Comparison of ENCODE assay signal across 7 mouse cellular contexts in genomic region chr6:82996740-82997315, GRCm38 (mm10). TPM values are rescaled to one million over a fixed set of nuclear protein-coding genes. Genes with fewer than 3 reads are reported as not detected.
DNase-seq lines count a peak whose midpoint lies in the region; ATAC-seq lines count a peak whose summit lies in the region.

No protein-coding gene starts in this region.

- peak overlapping the region; percentile 13 for H3K4me3 ChIP-seq in intestine, embryonic 16.5 days (ENCODE audit: low read length)
- no peak overlapping the region for H3K4me3 ChIP-seq in midbrain, embryonic 11.5 days (ENCODE audit: low read depth, low read length)

- H3K4me2 ChIP-seq in intestine, embryonic 16.5 days (ENCODE audit: low read depth, low read length), result peak overlapping the region; percentile 32
- peak overlapping the region; percentile 17; the same call in 1 of the 2 replicates for H3K4me2 ChIP-seq in midbrain, embryonic 11.5 days

- peak; percentile 97 for ATAC-seq in intestine, embryonic 16.5 days
- ATAC-seq in midbrain, embryonic 11.5 days (ENCODE audit: low FRiP score), result peak; percentile 94

- peak overlapping the region; percentile 47; the same call in 1 of the 2 replicates for H3K27ac ChIP-seq in intestine, embryonic 16.5 days (ENCODE audit: low read length)
- no peak overlapping the region for H3K27ac ChIP-seq in midbrain, embryonic 11.5 days (ENCODE audit: low read depth, low read length)

- 12% methylated on average over 11 of the region's 11 CpGs for WGBS in intestine, embryonic 16.5 days
- 17% methylated on average over 11 of the region's 11 CpGs for WGBS in midbrain, embryonic 11.5 days

- intact Hi-C loops in left cerebral cortex, postnatal 36 days (cut with DNase I), result loop anchor here (1.0 to 10.0 kb wide), 4 partner anchors 57 to 168 kb away; partner anchors contain the start of genes Aup1, Ccdc142, Dctn1 and Gm42688

- H3K36me3 ChIP-seq in intestine, embryonic 16.5 days (ENCODE audit: control insufficient read depth, insufficient read depth, low read length), result no peaks in the 10 kb centered on the region
- no peaks in the 10 kb centered on the region for H3K36me3 ChIP-seq in midbrain, embryonic 11.5 days (ENCODE audit: control insufficient read depth, insufficient read depth, low read length)

- no peaks in the 10 kb centered on the region for H3K9me3 ChIP-seq in intestine, embryonic 16.5 days (ENCODE audit: control insufficient read depth, low read length)
- H3K9me3 ChIP-seq in midbrain, embryonic 11.5 days (ENCODE audit: control insufficient read depth, low read length), result no peaks in the 10 kb centered on the region

- H3K27me3 ChIP-seq in intestine, embryonic 16.5 days (replicated peaks; ENCODE audit: control insufficient read depth, insufficient read depth, low read length), result no peaks in the 10 kb centered on the region
- no peaks in the 10 kb centered on the region for H3K27me3 ChIP-seq in midbrain, embryonic 11.5 days (ENCODE audit: control insufficient read depth, insufficient read depth, low read length)

- H3K9ac ChIP-seq in intestine, embryonic 16.5 days (ENCODE audit: low read depth, low read length), result peak overlapping the region; percentile 50; the same call in 1 of the 2 replicates
- H3K9ac ChIP-seq in midbrain, embryonic 11.5 days (ENCODE audit: low read length), result no peak overlapping the region

- H3K4me1 ChIP-seq in intestine, embryonic 16.5 days (ENCODE audit: control insufficient read depth, insufficient read depth, low read length), result peaks cover 10% of the 10 kb centered on the region
- 0 out of 2 replicates have a peak, but pooled peaks cover 6% of the 10 kb centered on the region for H3K4me1 ChIP-seq in midbrain, embryonic 11.5 days (ENCODE audit: control insufficient read depth, insufficient read depth, low read length)

- peak; percentile 92 for DNase-seq in adrenal gland, adult 8-10 months
- peak; percentile 92 for DNase-seq in embryo, embryonic 9.5 days (ENCODE audit: extremely low spot score)
- peak; percentile 71 to 86 for DNase-seq in gastrocnemius, postnatal 4 days (ENCODE audit: low spot score in 2 of 2)
- peak; percentile 88 to 91 for DNase-seq in left cerebral cortex, postnatal 36 days (ENCODE audit: low spot score in 2 of 2)
- DNase-seq in midbrain, embryonic 11.5 days (ENCODE audit: low spot score, missing footprints), result peak; percentile 98
- peak; percentile 96 for DNase-seq in skeletal muscle tissue, adult 2 months (ENCODE audit: low read depth, low spot score)

RNA-seq across cellular contexts. Expression of gene Dok1, which starts 36.4 kb away (rescaled TPM):
- total RNA-seq in adrenal gland, adult 8-10 months (2022), result 10 to 100 TPM; 12.7 to 13.8 (median 13.4) TPM
- 10 to 100 TPM in 1 of 2 experiments, 1 to 10 TPM in 1; 9.1 to 10.4 TPM for total RNA-seq in gastrocnemius, postnatal 4 days (2021)
- 9.5 and 9.6 TPM in 2 replicates for polyA plus RNA-seq in intestine, embryonic 16.5 days (2015; fragmentation: Nextera tagmentation; extraction: Ambion mirVana)
- 1 to 10 TPM; 1.9 to 2.3 TPM for total RNA-seq in left cerebral cortex, postnatal 36 days (2021)
- polyA plus RNA-seq in midbrain, embryonic 11.5 days (2014; fragmentation: Nextera tagmentation; extraction: Ambion mirVana), result 4.0 and 5.2 TPM in 2 replicates

RNA-seq across cellular contexts. Expression of gene Loxl3, which starts 37.1 kb away (rescaled TPM):
- 1 to 10 TPM; 2.2 to 4.8 (median 4.1) TPM for total RNA-seq in adrenal gland, adult 8-10 months (2022)
- total RNA-seq in gastrocnemius, postnatal 4 days (2021), result 10 to 100 TPM; 15.4 to 17.3 TPM
- 11.3 and 11.9 TPM in 2 replicates for polyA plus RNA-seq in intestine, embryonic 16.5 days (2015; fragmentation: Nextera tagmentation; extraction: Ambion mirVana)
- total RNA-seq in left cerebral cortex, postnatal 36 days (2021), result 1 to 10 TPM; 2.7 to 4.9 TPM
- polyA plus RNA-seq in midbrain, embryonic 11.5 days (2014; fragmentation: Nextera tagmentation; extraction: Ambion mirVana), result 6.6 and 6.8 TPM in 2 replicates

RNA-seq across cellular contexts. Expression of gene M1ap, which starts 50.1 kb away (rescaled TPM):
- not detected for total RNA-seq in adrenal gland, adult 8-10 months (2022)
- total RNA-seq in gastrocnemius, postnatal 4 days (2021), result under 1 TPM in 1 of 2 experiments, not detected in 1; 0.88 TPM
- 0.34 and 0.62 TPM in 2 replicates for polyA plus RNA-seq in intestine, embryonic 16.5 days (2015; fragmentation: Nextera tagmentation; extraction: Ambion mirVana)
- total RNA-seq in left cerebral cortex, postnatal 36 days (2021), result under 1 TPM in 1 of 2 experiments, not detected in 1; 0.22 TPM
- 0.18 TPM in 1 of 2 replicates, not detected in the other for polyA plus RNA-seq in midbrain, embryonic 11.5 days (2014; fragmentation: Nextera tagmentation; extraction: Ambion mirVana)

RNA-seq across cellular contexts. Expression of gene Sema4f, which starts 57.3 kb away (rescaled TPM):
- total RNA-seq in adrenal gland, adult 8-10 months (2022), result 1 to 10 TPM in 3 of 4 experiments, under 1 TPM in 1; 0.96 to 2.5 (median 1.4) TPM
- total RNA-seq in gastrocnemius, postnatal 4 days (2021), result 1 to 10 TPM in 1 of 2 experiments, under 1 TPM in 1; 0.78 to 1.0 TPM
- 1.2 and 1.5 TPM in 2 replicates for polyA plus RNA-seq in intestine, embryonic 16.5 days (2015; fragmentation: Nextera tagmentation; extraction: Ambion mirVana)
- total RNA-seq in left cerebral cortex, postnatal 36 days (2021), result 10 to 100 TPM; 37.2 to 39.0 TPM
- polyA plus RNA-seq in midbrain, embryonic 11.5 days (2014; fragmentation: Nextera tagmentation; extraction: Ambion mirVana), result 0.91 and 1.1 TPM in 2 replicates

RNA-seq across cellular contexts. Expression of gene Aup1, which starts 57.5 kb away (rescaled TPM):
- 100 to 1,000 TPM; 184 to 207 (median 192) TPM for total RNA-seq in adrenal gland, adult 8-10 months (2022)
- 10 to 100 TPM; 75.5 to 86.3 TPM for total RNA-seq in gastrocnemius, postnatal 4 days (2021)
- polyA plus RNA-seq in intestine, embryonic 16.5 days (2015; fragmentation: Nextera tagmentation; extraction: Ambion mirVana), result 258 and 265 TPM in 2 replicates
- 100 to 1,000 TPM; 112 to 131 TPM for total RNA-seq in left cerebral cortex, postnatal 36 days (2021)
- 109 and 111 TPM in 2 replicates for polyA plus RNA-seq in midbrain, embryonic 11.5 days (2014; fragmentation: Nextera tagmentation; extraction: Ambion mirVana)
